Mouse (Mus musculus) intestine, postnatal 0 days (tissue): ENCODE results near the gene Rnf220. TPM values are rescaled to one million over a fixed set of nuclear protein-coding genes. Genes with fewer than 3 reads are reported as not detected.

Source experiments
- ATAC-seq: fragments of 200-750 bp; cut with Nextera tagmentation; 2 replicates; pipeline ENCODE4 v1.8.0; 2017; ENCODE audit warnings: mild to moderate bottlenecking, moderate TSS enrichment, moderate library complexity
- H3K27ac ChIP-seq: fragments of 300-500 bp; sonication (generic); 2 replicates; pipeline ENCODE4 v1.5.1; 2014; ENCODE audit warnings: mild to moderate bottlenecking, low read depth, low read length, moderate library complexity
- H3K27me3 ChIP-seq: fragments of 300-500 bp; sonication (generic); replicated peaks from 2 replicates; pipeline ENCODE4 v1.6.1; 2014; ENCODE audit warnings: low read length, mixed read lengths; ENCODE audit not compliant: control insufficient read depth, insufficient read depth
- H3K36me3 ChIP-seq: fragments of 300-500 bp; sonication (generic); 2 replicates; pipeline ENCODE4 v1.6.1; 2014; ENCODE audit warnings: mild to moderate bottlenecking, moderate library complexity; ENCODE audit not compliant: control insufficient read depth, insufficient read depth
- H3K4me1 ChIP-seq: fragments of 300-500 bp; sonication (generic); replicated peaks from 2 replicates; pipeline ENCODE4 v1.6.1; 2014; ENCODE audit warnings: antibody characterized with exemption, low read length, mixed read lengths; ENCODE audit not compliant: control insufficient read depth, insufficient read depth
- H3K4me2 ChIP-seq: fragments of 300-500 bp; sonication (generic); replicated peaks from 2 replicates; pipeline ENCODE4 v1.6.1; 2014; ENCODE audit warnings: low read depth, mild to moderate bottlenecking, moderate library complexity
- H3K4me3 ChIP-seq: fragments of 300-500 bp; sonication (generic); 2 replicates; pipeline ENCODE4 v1.5.1; 2014; ENCODE audit warnings: low read depth, low read length
- H3K9ac ChIP-seq: fragments of 300-500 bp; sonication (generic); 2 replicates; pipeline ENCODE4 v1.6.1; 2014; ENCODE audit warnings: mild to moderate bottlenecking, low read depth, low read length
- H3K9me3 ChIP-seq: fragments of 300-500 bp; sonication (generic); 2 replicates; pipeline ENCODE4 v1.6.1; 2016; ENCODE audit warnings: mixed run types; ENCODE audit not compliant: control insufficient read depth
- CTCF ChIP-seq: sonication (generic); IDR thresholded peaks from 2 replicates; pipeline ENCODE4 v1.5.1; 2016; ENCODE audit warnings: low read depth, mild to moderate bottlenecking, control low read depth, antibody characterized with exemption, moderate library complexity
- WGBS: fragments of 180-500 bp; shearing (Covaris S2); extraction: QIAGEN DNeasy Blood & Tissue Kit; methylation state at CpG from one replicate; pipeline ENCODE4 v1.1.7; 2014; 5-methylcytosine and 5-hydroxymethylcytosine counted together
- polyA plus RNA-seq: library from polyadenylated mRNA; unstranded; fragments of >200 nt; fragmentation: Nextera tagmentation; extraction: Ambion mirVana; gene quantifications from 2 replicates; pipeline ENCODE4 v1.2.1, GENCODE M21; 2015

Rnf220 gene
- polyA plus RNA-seq, 1 experiment from 2014 or later, result 35.9 TPM

DNA sequence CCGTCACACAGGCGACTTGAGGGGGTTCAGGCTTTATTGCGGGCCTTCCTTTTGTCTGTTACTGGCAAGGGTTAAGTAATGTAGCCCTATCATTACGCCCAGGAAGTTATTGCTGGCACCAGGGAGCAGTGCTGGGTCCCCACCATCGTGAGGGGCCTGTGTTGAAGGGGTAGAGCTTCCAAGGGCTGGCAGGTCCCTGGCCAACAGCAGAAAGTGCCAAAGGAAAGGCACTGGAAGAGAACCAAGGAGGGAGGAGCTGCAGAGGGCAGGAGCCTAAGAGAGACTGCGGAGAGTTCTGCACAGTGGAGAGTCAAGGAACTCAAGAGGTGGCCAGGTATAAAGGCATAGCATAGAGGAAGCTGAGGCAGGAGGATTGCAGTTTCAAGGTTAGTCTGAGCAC is 242.2 kb downstream of the Rnf220 start:
- H3K36me3 ChIP-seq, result no peaks in the 10 kb centered on the region
- no peak overlapping the region for H3K4me2 ChIP-seq
- H3K4me1 ChIP-seq, result no peaks in the 10 kb centered on the region
- TF ChIP-seq CTCF, result no peak
- H3K27ac ChIP-seq, result no peak overlapping the region
- no peaks in the 10 kb centered on the region for H3K9me3 ChIP-seq
- H3K27me3 ChIP-seq, result no peaks in the 10 kb centered on the region
- H3K9ac ChIP-seq, result no peak overlapping the region
- H3K4me3 ChIP-seq, result no peak overlapping the region
- whole genome bisulfite sequencing, result 72% methylated on average over 6 of the region's 6 CpGs
- no peak for ATAC-seq

DNA sequence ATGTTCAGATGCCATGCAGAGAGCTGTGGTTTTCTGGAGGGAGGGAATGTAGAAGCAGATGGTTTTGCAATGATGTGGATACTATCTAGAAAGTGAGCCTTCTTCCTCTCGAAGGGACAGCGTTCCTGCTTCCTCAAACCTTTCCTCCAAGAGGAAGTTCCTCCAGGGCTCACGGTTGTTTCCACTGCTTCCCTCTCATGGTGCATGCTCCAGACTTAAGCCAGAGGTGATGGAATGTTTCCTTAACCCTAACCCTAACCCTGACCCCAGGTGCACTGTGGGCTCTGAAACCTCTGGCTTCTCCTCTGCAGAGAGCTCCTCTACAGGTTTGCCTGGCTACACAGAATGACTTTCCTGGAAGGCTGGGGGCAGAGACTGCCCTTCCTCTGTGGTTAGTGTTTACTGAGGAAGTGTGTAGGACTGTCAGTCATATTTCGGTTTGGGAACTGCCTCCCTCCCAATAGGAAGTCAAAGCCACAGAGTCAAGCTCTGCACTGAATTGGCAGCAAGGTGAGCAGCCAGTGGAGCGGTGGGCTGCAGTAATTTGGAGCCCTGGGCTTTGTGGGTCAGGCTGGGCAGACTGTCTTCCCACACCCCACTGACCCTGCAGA is 242.7 kb downstream of the Rnf220 start:
- ATAC-seq, result no peak
- no peaks in the 10 kb centered on the region for H3K4me1 ChIP-seq
- H3K27me3 ChIP-seq, result no peaks in the 10 kb centered on the region
- H3K27ac ChIP-seq, result no peak overlapping the region
- no peak overlapping the region for H3K4me3 ChIP-seq
- no peak overlapping the region for H3K9ac ChIP-seq
- TF ChIP-seq CTCF, result no peak
- no peaks in the 10 kb centered on the region for H3K36me3 ChIP-seq
- no peak overlapping the region for H3K4me2 ChIP-seq
- 56% methylated on average over 5 of the region's 5 CpGs for WGBS
- H3K9me3 ChIP-seq, result no peaks in the 10 kb centered on the region

- no peak for TF ChIP-seq CTCF
- Histone ChIP-seq H3K4me1 (no peaks in the 10 kb centered on the region), H3K27me3 (no peaks in the 10 kb centered on the region), H3K27ac (no peak overlapping the region), H3K4me2 (no peak overlapping the region), H3K4me3 (no peak overlapping the region), H3K9ac (no peak overlapping the region), H3K36me3 (no peaks in the 10 kb centered on the region), H3K9me3 (no peaks in the 10 kb centered on the region)
- ATAC-seq, result no peak
- 51% methylated on average over 12 of the region's 12 CpGs for WGBS
Observed at GRCm38 (mm10) chr4:117253218-117254016, 243.4 kb downstream of the Rnf220 start.

DNA sequence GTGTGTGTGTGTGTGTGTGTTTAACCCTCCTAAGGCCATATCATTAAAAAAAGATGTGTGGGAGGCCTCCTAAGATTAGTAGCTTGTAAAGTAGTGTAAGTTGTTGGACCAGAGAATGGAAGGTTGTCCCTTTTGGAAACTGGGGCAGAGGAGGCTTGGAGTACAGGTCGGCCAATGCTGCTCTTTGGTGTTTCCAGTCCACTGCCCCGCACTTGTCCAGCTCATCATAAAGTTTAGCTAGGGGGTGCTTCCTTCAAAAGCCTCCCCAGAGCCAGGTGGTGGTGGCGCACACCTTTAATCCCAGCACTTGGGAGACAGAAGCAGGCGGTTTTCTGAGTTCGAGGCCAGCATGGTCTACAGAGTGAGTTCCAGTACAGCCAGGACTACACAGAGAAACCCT is 244.1 kb downstream of the Rnf220 start:
- no peak for TF ChIP-seq CTCF

GRCm38 (mm10) chr4:117252351-117252750 is 244.5 kb downstream of the Rnf220 start:
- H3K9ac ChIP-seq, result peak overlapping the region; percentile 69
- no peak for TF ChIP-seq CTCF
- ATAC-seq, result no peak; the same call in 1 of the 2 replicates
- no peaks in the 10 kb centered on the region for H3K27me3 ChIP-seq
- H3K27ac ChIP-seq, result peak overlapping the region; percentile 47
- 24% methylated on average over 5 of the region's 5 CpGs for WGBS
- no peaks in the 10 kb centered on the region for H3K4me1 ChIP-seq
- H3K9me3 ChIP-seq, result no peaks in the 10 kb centered on the region
- H3K36me3 ChIP-seq, result no peaks in the 10 kb centered on the region
- peak overlapping the region; percentile 73 for H3K4me3 ChIP-seq
- H3K4me2 ChIP-seq, result peak overlapping the region; percentile 88

More for the DNA sequence above, 244.1 kb downstream of the Rnf220 start:
- Histone ChIP-seq H3K9me3 (no peaks in the 10 kb centered on the region), H3K27me3 (no peaks in the 10 kb centered on the region), H3K4me2 (peak overlapping the region; percentile 88), H3K36me3 (no peaks in the 10 kb centered on the region), H3K9ac (no peak overlapping the region), H3K4me3 (no peak overlapping the region), H3K4me1 (no peaks in the 10 kb centered on the region), H3K27ac (no peak overlapping the region)
- WGBS, result 91% methylated on average over 5 of the region's 5 CpGs
- no peak for ATAC-seq

DNA sequence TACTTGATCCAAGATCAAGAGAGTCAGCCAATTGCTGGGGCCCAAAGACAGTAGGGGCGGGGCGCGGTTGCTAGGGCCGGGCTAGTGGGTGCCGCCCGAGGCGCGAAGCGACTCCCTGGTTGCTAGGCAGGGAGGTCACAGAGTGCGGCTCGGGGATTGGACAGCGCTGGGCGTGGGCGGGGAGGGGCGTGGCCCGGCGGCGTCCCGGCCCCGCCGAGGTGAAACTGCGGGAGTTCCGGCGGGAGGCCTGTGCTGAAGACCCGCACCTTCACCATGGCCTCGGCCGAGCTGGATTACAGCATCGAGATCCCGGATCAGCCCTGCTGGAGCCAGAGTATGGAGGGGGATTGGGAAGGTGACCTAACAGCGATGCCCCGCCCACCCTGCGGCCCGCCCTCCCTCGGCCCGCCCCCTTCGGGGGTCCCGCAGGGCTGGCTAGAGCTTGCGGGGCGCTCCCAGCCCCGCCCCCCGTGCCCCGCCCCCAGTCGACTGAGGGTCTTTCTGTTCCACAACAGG is 245.0 kb downstream of the Rnf220 start, which contains the start of the genes Tmem53 and Armh1:
TSS of gene Tmem53 (plus strand) at position 151 of the 516 bp plus-strand sequence.
TSS of gene Armh1 (minus strand) at position 325 of the 516 bp plus-strand sequence.
- no peaks in the 10 kb centered on the region for H3K9me3 ChIP-seq
- no peaks in the 10 kb centered on the region for H3K36me3 ChIP-seq
- TF ChIP-seq CTCF, result no peak
- H3K27me3 ChIP-seq, result no peaks in the 10 kb centered on the region
- H3K27ac ChIP-seq, result peak within 1 kb of the TSS; percentile 47
- no peaks in the 10 kb centered on the region for H3K4me1 ChIP-seq
- H3K4me2 ChIP-seq, result peak within 1 kb of the TSS; percentile 88
- peak within 1 kb of the TSS; percentile 69 for H3K9ac ChIP-seq
- ATAC-seq, result peak; percentile 97
- peak within 1 kb of the TSS; percentile 73 for H3K4me3 ChIP-seq
- under 1% methylated on average over 43 of the region's 43 CpGs for WGBS
